Mouse (Mus musculus): Measurements from ENCODE around the gene Tmem139.

Gene Tmem139

GRCm38 (mm10) chr6:42276151-42276550 lies 14.4 kb downstream of the Tmem139 start:
- no peak for DNase-seq (ENCODE audit: low read depth, low spot score)

- no peak for DNase-seq (ENCODE audit: low read depth, low spot score)
These were observed 21.2 kb downstream of the Tmem139 start for GRCm38 (mm10) chr6:42282865-42283528.

GRCm38 (mm10) chr6:42286448-42286847 lies 24.7 kb downstream of the Tmem139 start, which contains the start of gene Clcn1:
Gene Clcn1 (plus strand): TSS chr6:42286685.
- DNase-seq (ENCODE audit: low read depth, low spot score) = no peak

- DNase-seq (ENCODE audit: low read depth, low spot score) = no peak
These were observed 25.8 kb downstream of the Tmem139 start for GRCm38 (mm10) chr6:42287562-42287961.

- DNase-seq (ENCODE audit: low read depth, low spot score) = no peak
These were observed 31.6 kb downstream of the Tmem139 start for GRCm38 (mm10) chr6:42293327-42293726.

- DNase-seq (ENCODE audit: low read depth, low spot score) = no peak
These were observed 33.9 kb downstream of the Tmem139 start for GRCm38 (mm10) chr6:42295549-42296094.

GRCm38 (mm10) chr6:42299362-42299761 lies 37.6 kb downstream of the Tmem139 start:
- DNase-seq (ENCODE audit: low read depth, low spot score) = no peak

GRCm38 (mm10) chr6:42309816-42310378 lies 48.1 kb downstream of the Tmem139 start:
- no peak for DNase-seq (ENCODE audit: low read depth, low spot score)

- DNase-seq (ENCODE audit: low read depth, low spot score) = no peak
These were observed 48.8 kb downstream of the Tmem139 start for GRCm38 (mm10) chr6:42310427-42311053.
